Mouse (Mus musculus) heart, postnatal 25 days (tissue): Measurements from ENCODE around the gene Dhrs4. TPM values are rescaled to one million over a fixed set of nuclear protein-coding genes. Genes with fewer than 3 reads are reported as not detected.

Source experiments
- DNase-seq: peaks from one replicate; pipeline ENCODE4 v3.0.0; 2022; ENCODE audit warnings: low spot score
- intact Hi-C: fragments of 180-260 bp; cut with DNase I; formaldehyde crosslinking; loops from one replicate; pipeline ENCODE4 v1.15.1; 2025
- total RNA-seq, 2 experiments: library from RNA; stranded (reverse); gene quantifications; 2 replicates each; pipeline ENCODE4 v1.2.3; 2021

The Dhrs4 gene
- total RNA-seq: 100 to 1,000 TPM in 1 of 2 experiments, 10 to 100 TPM in 1; 99.7 to 119 TPM

GRCm38 (mm10) chr14:55478651-55479599, at the start of gene Dhrs4:
Gene Dhrs4 (plus strand): TSS chr14:55478758.
- DNase-seq: peak; percentile 70
- intact Hi-C loops: no loop called here

GRCm38 (mm10) chr14:55430255-55430654, 48.3 kb upstream of the Dhrs4 start:
- intact Hi-C loops: no loop called here

GRCm38 (mm10) chr14:55433052-55433451, 45.5 kb upstream of the Dhrs4 start:
- intact Hi-C loops: no loop called here
- DNase-seq: no peak

More at GRCm38 (mm10) chr14:55430255-55430654, 48.3 kb upstream of the Dhrs4 start:
- DNase-seq: no peak

- intact Hi-C loops: loop anchor here (5.0 kb wide), 1 partner anchor 288 kb away; no protein-coding TSS in a partner anchor
- no peak for DNase-seq
Measured at GRCm38 (mm10) chr14:55434825-55435224, 43.7 kb upstream of the Dhrs4 start.

GRCm38 (mm10) chr14:55437118-55437517, 41.4 kb upstream of the Dhrs4 start:
- DNase-seq: no peak
- intact Hi-C loops: loop anchor here (5.0 kb wide), 1 partner anchor 290 kb away; no protein-coding TSS in a partner anchor

GRCm38 (mm10) chr14:55438193-55438784, 40.3 kb upstream of the Dhrs4 start:
- intact Hi-C loops: loop anchor here (1.0 to 5.0 kb wide), 2 partner anchors 167 to 291 kb away; no protein-coding TSS in a partner anchor
- no peak for DNase-seq

- intact Hi-C loops: no loop called here
- DNase-seq: no peak
Measured at GRCm38 (mm10) chr14:55457693-55458092, 20.9 kb upstream of the Dhrs4 start.

GRCm38 (mm10) chr14:55458273-55458672, 20.3 kb upstream of the Dhrs4 start:
- intact Hi-C loops: no loop called here
- no peak for DNase-seq

- intact Hi-C loops: no loop called here
- no peak for DNase-seq
Measured at GRCm38 (mm10) chr14:55458761-55459160, 19.8 kb upstream of the Dhrs4 start.

- no peak for DNase-seq
- intact Hi-C loops: no loop called here
Measured at GRCm38 (mm10) chr14:55459796-55460195, 18.8 kb upstream of the Dhrs4 start.

- intact Hi-C loops: no loop called here
Measured at GRCm38 (mm10) chr14:55460297-55460696, 18.3 kb upstream of the Dhrs4 start.

GRCm38 (mm10) chr14:55461757-55462156, 16.8 kb upstream of the Dhrs4 start:
- no peak for DNase-seq
- intact Hi-C loops: no loop called here

More at GRCm38 (mm10) chr14:55460297-55460696, 18.3 kb upstream of the Dhrs4 start:
- DNase-seq: no peak

GRCm38 (mm10) chr14:55466481-55466880, 12.1 kb upstream of the Dhrs4 start:
- DNase-seq: no peak
- intact Hi-C loops: no loop called here

GRCm38 (mm10) chr14:55467108-55467507, 11.4 kb upstream of the Dhrs4 start:
- no peak for DNase-seq
- intact Hi-C loops: no loop called here

- no peak for DNase-seq
- intact Hi-C loops: no loop called here
Measured at GRCm38 (mm10) chr14:55468301-55468741, 10.2 kb upstream of the Dhrs4 start.

GRCm38 (mm10) chr14:55469041-55469440, 9.5 kb upstream of the Dhrs4 start:
- no peak for DNase-seq
- intact Hi-C loops: no loop called here

GRCm38 (mm10) chr14:55469821-55470220, 8.7 kb upstream of the Dhrs4 start:
- DNase-seq: no peak
- intact Hi-C loops: no loop called here

GRCm38 (mm10) chr14:55470806-55471205, 7.8 kb upstream of the Dhrs4 start:
- no peak for DNase-seq
- intact Hi-C loops: no loop called here

- intact Hi-C loops: no loop called here
- DNase-seq: no peak
Measured at GRCm38 (mm10) chr14:55475654-55476053, 2.9 kb upstream of the Dhrs4 start.

- DNase-seq: no peak
- intact Hi-C loops: no loop called here
Measured at GRCm38 (mm10) chr14:55477421-55477820, 1.1 kb upstream of the Dhrs4 start.

GRCm38 (mm10) chr14:55477829-55478228, 729 bp upstream of the Dhrs4 start:
- DNase-seq: no peak
- intact Hi-C loops: no loop called here
